Mouse (Mus musculus) small intestine, adult 2 months (tissue): ENCODE data around the gene Fam124b.

ENCODE experiments used
- CTCF ChIP-seq: fragments of 200-500 bp; IDR thresholded peaks from 2 replicates; pipeline ENCODE4 v1.5.1; 2012; ENCODE audit warnings: low read depth, mild to moderate bottlenecking, control low read depth, inconsistent platforms, low read length, moderate library complexity, mixed read lengths; ENCODE audit not compliant: insufficient replicate concordance, insufficient read length; ENCODE audit errors: extremely low read depth
- POLR2A ChIP-seq: fragments of 200-500 bp; IDR thresholded peaks from 2 replicates; pipeline ENCODE4 v1.6.1; 2012; ENCODE audit warnings: low read depth, mild to moderate bottlenecking, control low read depth, inconsistent platforms, low read length, moderate library complexity

GRCm38 (mm10) chr1:80167706-80168105 is 50.6 kb downstream of the Fam124b start:
- TF ChIP-seq CTCF (no peak), POLR2A (no peak)
